Mouse (Mus musculus): ENCODE measurements around the gene Plekha6.

DNA sequence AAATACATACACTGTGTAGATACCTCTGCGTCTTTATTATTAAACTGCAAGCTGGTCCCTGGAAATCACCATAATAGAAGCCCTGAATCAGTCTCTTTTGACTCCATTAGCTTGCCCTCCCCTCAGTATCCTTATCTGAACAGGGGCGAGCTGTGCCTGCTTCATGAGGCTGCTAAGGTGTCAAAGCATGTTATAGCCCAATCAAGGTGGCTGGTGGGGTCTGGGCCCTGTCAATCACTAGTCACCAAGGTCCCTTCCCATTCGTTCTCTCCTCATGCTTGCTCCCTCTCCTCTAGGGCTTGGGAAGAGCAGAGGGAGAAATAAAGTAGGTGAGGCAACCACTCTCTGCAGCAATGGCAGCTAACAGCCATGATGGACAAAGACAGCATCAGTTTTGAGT is 183.2 kb downstream of the Plekha6 start:
- TF ChIP-seq FLI1 (IDR thresholded peaks at IDR 0.05; ENCODE audit: low read length) (no peak), GATA1 (IDR thresholded peaks at IDR 0.05; ENCODE audit: borderline replicate concordance, low read length) (no peak)
